22 mouse cellular contexts compared by ENCODE assay signal in genomic region chr2:77609452-77609851, GRCm38 (mm10).
DNase-seq lines count a peak whose midpoint lies in the region.
"Had no signal": no experiment of that assay in that cellular context is flagged by ENCODE, and none has a peak within 500 bp of the region (broad histone marks: within the 10 kb centered on the region; RNA-seq: fewer than 3 reads in every experiment).

No protein-coding gene starts in this region.

- intact Hi-C loops in left cerebral cortex, postnatal 4 days (cut with DNase I): no loop called here
- intact Hi-C loops in gastrocnemius, postnatal 14 days (cut with DNase I; ENCODE audit: low total_unique reads): no loop called here

- peak; percentile 37 to 51 for DNase-seq in cerebellum, postnatal 10 days
- no peak for DNase-seq in cerebellum, adult 8-10 months
- peak; percentile 20 for DNase-seq in left cerebral cortex, postnatal 4 days
- no peak for DNase-seq in left cerebral cortex, adult 11 months (ENCODE audit: low spot score)
- peak; percentile 28 for DNase-seq in gastrocnemius, postnatal 14 days
- DNase-seq in ovary, postnatal 14 days (ENCODE audit: low spot score): no peak
- DNase-seq in urinary bladder, postnatal 10 days (ENCODE audit: low spot score): no peak
- DNase-seq: adrenal gland, adult 2 months; adrenal gland, postnatal 36 days; heart, adult 18-20 months; heart, postnatal 36 days; kidney, adult 2 months; kidney, postnatal 4 days; layer of hippocampus, postnatal 36 days; liver; lung, adult 2 months; lung, postnatal 10 days; midbrain, embryonic 14.5 days; right cerebral cortex, postnatal 25 days; spleen, adult 18-20 months; thymus, adult 2 months; thymus, postnatal 36 days had no signal

Comparison
In these comparisons a context has a peak if more than half of its experiments do, and no peak if none do; other contexts are left out.
1. DNase-seq: peak in cerebellum, postnatal 10 days (2 of 2), left cerebral cortex, postnatal 4 days (single experiment) and gastrocnemius, postnatal 14 days (single experiment); none in cerebellum, adult 8-10 months (single experiment), left cerebral cortex, adult 11 months (single experiment), ovary, postnatal 14 days (single experiment) and urinary bladder, postnatal 10 days (single experiment).